Mouse (Mus musculus): ENCODE data around the gene Camk2n1. TPM values are rescaled to one million over a fixed set of nuclear protein-coding genes. Genes with fewer than 3 reads are reported as not detected.
A peak's percentile ranks its signal among the peaks of the same experiment; 100 is the strongest.
"Not testable (repeated sequence)": the region's sequence is repeated elsewhere in the genome, so short reads cannot be mapped to it uniquely, and the experiment has no call there.

The Camk2n1 gene
- 6.6 and 11.1 TPM in 2 replicates for polyA plus RNA-seq (2012; rRNA removed)

DNA sequence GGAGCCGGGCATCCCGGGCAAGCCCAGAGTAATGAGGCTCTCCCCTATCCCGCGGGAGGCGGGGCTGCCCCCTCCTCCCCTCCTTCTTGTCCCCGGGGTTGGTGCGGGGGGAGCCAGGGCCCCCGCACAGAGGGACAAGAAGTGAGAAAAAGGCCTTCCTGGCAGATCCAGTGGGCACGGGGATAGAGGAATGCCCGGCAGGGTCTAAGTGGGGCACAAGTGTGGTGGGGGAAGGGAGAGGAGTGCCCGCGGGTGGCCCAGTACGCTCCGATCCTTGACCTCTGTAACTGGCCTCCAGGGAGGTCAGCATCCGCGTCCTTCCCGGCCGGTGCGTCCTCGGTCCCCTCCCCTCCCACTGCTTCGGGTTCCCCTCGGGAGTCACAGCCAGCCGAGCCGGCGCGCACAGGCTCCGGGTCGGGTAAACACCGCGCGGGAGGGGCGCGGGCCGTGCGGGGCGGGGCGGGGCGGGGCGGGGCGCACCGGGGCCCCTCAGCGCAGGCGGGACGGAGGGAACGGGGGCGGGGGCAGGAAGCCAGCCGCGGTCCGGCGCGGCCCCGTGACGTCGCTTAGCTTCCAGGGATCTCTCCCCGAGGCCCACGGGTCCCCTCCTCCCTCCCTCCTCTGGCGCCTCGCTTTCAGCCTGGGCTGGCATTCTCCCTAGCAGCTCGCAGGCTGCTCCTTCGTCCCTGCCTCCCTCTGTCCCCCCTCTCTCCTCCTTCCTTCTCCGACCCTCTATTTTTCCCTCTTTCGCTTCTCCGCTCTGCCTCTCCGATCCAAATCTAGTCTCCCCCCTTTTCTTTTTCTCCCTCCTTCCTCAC, at the start of gene Camk2n1:
Gene Camk2n1 (plus strand): TSS at position 562 of the 818 bp plus-strand sequence.
- DNase-seq (ENCODE audit: low read depth): no peak

DNA sequence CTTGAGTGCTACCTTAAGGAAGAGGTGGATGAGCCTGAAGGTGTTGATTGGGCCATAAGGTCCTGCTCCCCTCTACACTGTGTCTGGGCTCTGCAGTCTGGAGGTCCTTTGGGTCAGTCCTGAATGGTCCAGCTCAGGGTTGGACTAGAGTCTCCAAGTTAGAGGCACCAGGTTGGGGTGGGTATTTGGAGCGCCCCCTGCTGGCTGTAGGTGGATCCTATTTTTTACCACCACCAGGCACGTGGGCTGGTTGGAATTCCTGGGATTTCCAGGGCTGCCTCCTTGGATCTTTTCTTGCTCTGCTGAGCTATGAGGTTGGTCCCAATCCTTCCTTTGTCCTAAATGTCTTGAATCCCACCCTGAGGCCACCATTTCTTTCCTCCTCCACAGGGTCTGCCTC, 49.3 kb upstream of the Camk2n1 start:
- DNase-seq (ENCODE audit: low read depth): no peak

DNA sequence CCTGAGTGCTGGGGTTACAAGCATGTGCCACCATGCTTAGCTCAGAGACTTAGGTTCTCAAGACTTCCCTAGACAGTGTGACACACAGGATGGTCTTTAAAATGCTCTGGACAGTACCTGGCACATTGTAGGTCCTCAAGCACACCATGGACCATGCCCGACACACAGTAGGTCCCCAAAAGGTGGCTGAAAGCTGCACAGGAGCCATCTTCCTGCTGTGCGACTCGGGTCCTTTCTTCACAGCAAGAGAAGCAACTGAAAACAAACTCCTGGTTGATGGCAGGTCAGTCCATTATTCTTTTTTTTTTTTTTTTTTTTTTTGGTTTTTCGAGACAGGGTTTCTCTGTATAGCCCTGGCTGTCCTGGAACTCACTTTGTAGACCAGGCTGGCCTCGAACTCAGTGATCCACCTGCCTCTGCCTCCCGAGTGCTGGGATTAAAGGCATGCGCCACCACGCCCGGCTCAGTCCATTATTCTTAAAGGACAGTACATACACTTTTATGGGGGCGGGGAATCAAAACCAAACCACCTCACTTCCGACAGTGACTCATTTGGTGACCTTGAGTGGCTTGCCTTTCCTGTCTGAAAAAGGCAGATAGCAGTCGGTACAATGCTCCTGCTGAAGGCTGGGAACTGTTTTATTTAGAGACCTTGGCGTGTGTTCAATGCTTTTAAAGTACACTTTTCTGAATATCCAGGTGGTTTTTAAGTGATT, 46.5 kb upstream of the Camk2n1 start:
- no peak for DNase-seq (ENCODE audit: low read depth)

DNA sequence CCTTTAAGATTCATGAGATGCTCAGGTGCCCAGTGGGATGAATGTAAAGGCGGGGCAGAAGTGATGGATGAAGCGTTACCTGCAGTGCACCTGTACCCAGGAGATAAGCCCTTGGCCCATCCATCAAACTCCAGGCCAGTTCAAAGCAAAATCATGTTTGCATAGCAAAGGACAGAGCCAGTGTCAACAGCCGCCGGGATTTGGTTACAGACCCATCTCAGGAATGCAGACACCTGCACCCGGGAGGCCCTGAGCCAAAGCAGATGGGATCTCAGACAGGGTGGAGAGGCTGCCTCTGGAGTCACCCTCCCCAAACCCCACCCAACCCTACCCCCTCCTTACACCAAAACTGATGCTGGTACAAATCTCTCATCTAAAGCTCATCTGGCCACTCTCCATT, 43.1 kb upstream of the Camk2n1 start:
- no peak for DNase-seq (ENCODE audit: low read depth)

GRCm38 (mm10) chr4:138411504-138412121, 42.5 kb upstream of the Camk2n1 start:
- no peak for DNase-seq (ENCODE audit: low read depth)

DNA sequence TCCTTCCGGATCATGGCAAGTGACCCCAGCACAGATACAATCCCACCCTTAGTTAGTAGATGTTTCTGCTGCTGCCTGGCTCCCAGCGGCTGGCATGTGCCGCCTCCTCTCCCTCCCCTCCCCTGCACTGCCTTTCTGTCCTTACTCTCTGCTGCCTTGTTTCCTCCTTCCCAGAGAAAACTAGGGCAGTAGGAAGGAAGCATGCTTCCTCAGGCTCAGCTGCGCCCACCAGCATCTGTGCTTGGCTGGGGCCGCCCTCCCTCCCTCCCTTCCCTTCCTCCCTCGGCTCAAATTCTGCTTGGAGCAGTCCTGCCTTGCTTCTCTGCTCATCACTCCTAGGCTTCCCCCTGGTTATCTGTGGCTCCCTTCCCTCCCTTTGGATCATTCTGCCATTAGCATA, 39.4 kb upstream of the Camk2n1 start:
- no peak for DNase-seq (ENCODE audit: low read depth)

GRCm38 (mm10) chr4:138415991-138416390, 38.1 kb upstream of the Camk2n1 start:
- no peak for DNase-seq (ENCODE audit: low read depth)

DNA sequence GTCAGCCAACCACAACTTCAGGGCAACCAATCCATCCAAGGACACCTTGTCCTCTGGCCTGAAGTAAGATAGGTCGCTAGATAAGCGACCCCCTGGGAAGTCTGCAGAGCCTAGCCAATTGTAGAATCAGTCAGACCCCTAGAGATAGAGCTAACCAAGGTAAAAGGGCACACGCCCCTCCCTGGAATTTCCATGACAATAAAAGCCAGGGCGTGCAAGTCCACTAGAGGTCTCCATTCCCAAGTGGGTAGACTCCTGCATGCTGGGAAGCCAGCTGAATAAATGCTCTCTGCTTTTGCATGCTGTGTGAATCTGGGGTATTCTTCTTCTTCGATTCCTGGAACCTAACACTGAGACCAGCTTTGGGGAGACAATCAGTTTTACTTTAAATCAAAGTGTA, 37.7 kb upstream of the Camk2n1 start:
- no peak for DNase-seq (ENCODE audit: low read depth)

- no peak for DNase-seq (ENCODE audit: low read depth)
These were observed 36.2 kb upstream of the Camk2n1 start for GRCm38 (mm10) chr4:138417882-138418281.

- no peak for DNase-seq (ENCODE audit: low read depth)
These were observed 35.7 kb upstream of the Camk2n1 start for GRCm38 (mm10) chr4:138418340-138418957.

DNA sequence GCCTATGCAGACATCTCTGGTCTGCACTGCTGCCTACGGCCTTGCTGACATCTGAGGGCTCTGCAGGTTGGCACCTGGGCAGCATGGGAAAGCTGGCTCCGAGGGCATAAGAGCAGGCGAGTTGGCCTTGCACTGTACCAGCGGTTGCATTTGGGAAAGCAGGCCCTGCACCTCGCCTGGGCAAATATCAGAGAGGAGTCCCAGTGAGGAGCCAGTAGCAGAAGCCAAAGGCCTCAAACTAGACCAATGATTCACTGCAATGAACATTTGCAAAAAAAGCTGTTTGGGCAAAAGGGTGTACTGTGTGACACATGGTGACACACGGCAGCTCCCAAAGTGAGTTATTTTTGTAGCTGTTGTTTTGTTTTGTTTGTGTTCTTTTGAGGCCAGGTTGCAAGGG, 29.1 kb upstream of the Camk2n1 start:
- DNase-seq (ENCODE audit: low read depth): no peak

DNA sequence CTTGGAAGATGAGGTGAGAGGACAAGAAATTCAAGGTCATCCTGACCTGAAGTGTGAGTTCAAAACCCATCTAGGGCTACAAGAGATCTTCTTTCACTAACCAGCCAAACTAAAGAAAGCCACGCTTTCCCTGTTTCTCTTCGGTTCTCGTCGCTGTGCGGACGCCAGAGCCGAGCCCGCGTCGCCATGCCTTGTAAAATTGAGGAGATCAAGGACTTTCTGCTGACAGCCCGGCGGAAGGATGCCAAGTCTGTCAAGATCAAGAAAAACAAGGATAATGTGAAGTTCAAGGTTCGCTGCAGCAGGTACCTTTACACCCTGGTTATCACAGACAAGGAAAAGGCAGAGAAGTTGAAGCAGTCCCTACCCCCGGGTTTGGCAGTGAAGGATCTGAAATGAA, 28.5 kb upstream of the Camk2n1 start:
- not testable (repeated sequence) for DNase-seq (ENCODE audit: low read depth)

GRCm38 (mm10) chr4:138426778-138427705, 27.1 kb upstream of the Camk2n1 start:
- no peak for DNase-seq (ENCODE audit: low read depth)

DNA sequence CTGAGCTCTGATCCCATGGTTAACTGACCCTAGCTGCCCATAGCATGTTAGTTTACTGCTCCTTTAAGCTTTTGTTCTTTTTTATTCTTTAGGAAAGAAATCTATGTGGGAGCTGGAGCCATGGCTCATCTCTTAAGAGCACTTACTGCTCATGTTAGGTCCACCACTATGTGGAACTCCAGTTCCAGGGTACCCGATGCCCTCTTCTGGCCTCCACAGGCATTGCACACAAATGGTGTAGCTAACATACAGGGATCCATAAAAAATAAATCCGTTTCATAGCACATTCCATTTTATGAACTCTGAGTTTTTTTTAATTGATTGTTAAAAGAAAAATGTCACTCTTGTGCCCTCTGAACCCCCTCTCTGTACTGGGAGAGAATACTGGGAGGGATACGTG, 24.3 kb upstream of the Camk2n1 start:
- no peak for DNase-seq (ENCODE audit: low read depth)

GRCm38 (mm10) chr4:138431340-138431739, 22.8 kb upstream of the Camk2n1 start:
- DNase-seq (ENCODE audit: low read depth): no peak

DNA sequence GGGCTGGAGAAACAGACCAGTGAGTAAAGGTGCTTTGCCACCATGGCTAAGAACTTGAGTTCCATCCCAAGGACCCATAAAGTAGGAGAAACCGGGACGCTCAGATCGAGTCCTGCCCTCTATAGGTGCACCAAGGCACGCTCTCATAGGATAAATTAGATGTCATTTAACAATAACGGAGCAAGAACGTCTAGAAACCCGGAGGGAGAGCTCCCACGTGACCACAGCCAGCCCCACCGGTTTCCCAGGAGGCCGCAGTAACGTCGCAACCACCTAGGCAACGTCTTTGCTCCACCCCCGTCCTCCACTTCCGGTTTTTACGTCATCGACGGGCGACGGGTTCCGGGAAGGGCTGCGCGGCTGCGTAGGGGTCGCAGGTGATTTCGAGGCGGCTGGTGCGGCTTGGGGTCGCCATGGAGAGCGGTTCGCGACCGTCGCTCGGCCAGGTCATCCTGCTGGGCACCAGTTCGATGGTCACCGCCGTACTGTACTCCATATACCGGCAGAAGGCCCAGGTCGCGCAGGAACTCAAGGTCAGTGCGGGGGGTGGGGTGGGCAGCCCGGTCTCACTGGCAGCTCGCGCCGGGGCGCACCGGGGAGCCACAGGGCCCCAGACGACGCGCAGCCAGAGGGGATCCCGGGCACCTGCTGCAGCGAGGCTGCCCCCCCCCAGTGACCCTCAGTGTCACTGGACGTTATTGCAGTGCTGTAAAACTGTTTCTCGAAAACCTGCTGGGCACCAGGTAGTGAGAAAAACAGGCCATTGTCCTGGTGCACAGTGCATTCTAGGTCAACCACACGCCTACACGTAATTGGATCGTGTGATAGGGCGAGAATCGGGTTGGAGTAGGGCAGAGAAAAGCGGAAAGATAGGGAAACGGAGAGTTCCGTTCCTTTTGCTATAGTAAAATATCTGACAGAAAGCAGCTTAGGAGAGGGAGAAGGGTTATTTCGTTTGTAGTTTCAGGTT, 19.5 kb upstream of the Camk2n1 start, which contains the start of gene Mul1:
Gene Mul1 (plus strand): TSS at position 325 of the 970 bp plus-strand sequence.
- DNase-seq (ENCODE audit: low read depth): peak; percentile 51

GRCm38 (mm10) chr4:138440062-138440461, 14.1 kb upstream of the Camk2n1 start:
- no peak for DNase-seq (ENCODE audit: low read depth)

DNA sequence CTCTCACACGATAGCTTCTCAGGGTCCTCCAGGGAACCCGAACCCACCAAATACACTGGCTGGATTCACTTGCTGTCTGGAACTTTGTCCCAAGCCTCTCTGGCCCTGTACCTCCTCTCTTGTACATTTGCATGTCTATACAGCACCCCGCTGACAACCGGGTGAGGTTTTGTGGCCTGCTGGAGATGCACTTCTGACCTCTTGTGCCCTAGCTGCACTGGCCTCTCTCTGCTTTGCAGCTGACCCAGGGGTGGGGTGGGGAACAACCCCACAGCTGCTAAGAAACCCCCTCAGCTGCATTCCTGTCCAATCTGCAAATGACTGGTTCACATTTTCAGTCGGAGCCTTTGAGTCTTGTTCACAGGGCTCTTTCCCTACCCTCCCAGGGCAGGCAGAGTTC, 9.2 kb upstream of the Camk2n1 start:
- DNase-seq (ENCODE audit: low read depth): no peak

DNA sequence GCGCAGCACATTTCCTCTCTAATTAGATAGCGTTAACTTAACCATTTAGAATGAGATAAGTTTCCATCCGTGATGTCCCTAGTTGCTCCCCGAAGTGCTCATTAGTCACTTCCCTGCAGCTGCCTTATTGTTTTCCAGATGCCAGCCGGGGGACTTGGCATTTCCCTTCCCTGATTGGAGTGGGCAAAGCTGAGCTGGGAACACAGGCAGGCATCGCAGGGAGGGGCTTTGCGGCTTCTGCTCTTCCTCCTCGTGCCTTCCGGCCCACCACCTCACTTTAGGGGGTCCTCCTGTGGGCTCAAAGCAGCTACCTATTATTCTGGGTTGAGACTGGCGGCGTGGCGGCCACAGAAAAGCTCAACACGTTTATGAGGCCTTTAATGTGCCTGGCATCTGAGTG, 7.1 kb upstream of the Camk2n1 start:
- DNase-seq (ENCODE audit: low read depth): no peak

DNA sequence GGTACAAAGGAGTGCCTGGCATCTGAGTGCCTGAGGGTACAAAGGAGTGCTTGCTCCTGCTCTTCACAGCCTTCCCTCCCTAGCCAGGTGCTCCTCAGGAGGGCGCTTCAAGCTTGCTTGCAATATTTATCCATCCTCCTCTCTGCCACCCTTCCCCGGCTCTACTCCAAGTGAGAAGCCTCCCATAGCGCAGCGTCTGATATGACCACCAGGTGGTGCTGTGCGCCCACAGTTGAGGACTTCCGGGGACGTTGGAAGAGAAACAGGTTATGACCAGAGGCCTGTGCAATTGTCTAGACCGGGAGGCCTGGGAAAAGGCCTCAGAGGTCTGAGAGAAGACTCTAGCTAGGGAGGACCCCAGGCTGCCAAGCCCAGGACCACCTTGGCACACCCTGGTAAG, 6.7 kb upstream of the Camk2n1 start:
- no peak for DNase-seq (ENCODE audit: low read depth)

Measured in gonadal fat pad, adult 2 months (tissue).